Mouse (Mus musculus) E14TG2a.4 (cell line): ENCODE data around the gene Bcor.

Source experiments
- H3K27me3 ChIP-seq: 2 replicates; pipeline ENCODE4 v1.6.1; 2014; ENCODE audit warnings: low read length, control low read depth; ENCODE audit not compliant: insufficient read depth
- H3K36me3 ChIP-seq: 2 replicates; pipeline ENCODE4 v1.6.1; 2014; ENCODE audit warnings: low read length, control low read depth; ENCODE audit not compliant: insufficient read depth
- H3K4me1 ChIP-seq: replicated peaks from 2 replicates; pipeline ENCODE4 v1.6.1; 2014; ENCODE audit warnings: low read depth, low read length, control low read depth
- H3K4me3 ChIP-seq: replicated peaks from 2 replicates; pipeline ENCODE4 v1.5.1; 2014; ENCODE audit warnings: mild to moderate bottlenecking, low read length
- H3K9me3 ChIP-seq: 2 replicates; pipeline ENCODE4 v1.6.1; 2014; ENCODE audit warnings: low read length, control low read depth
- CTCF ChIP-seq: conservative IDR thresholded peaks from 2 replicates; pipeline ENCODE4 v1.5.1; 2014; ENCODE audit warnings: low read length
- NANOG ChIP-seq: IDR thresholded peaks from 2 replicates; pipeline ENCODE4 v1.6.1; 2014; ENCODE audit warnings: borderline replicate concordance, low read length, mixed read lengths
- POU5F1 ChIP-seq: IDR thresholded peaks from 2 replicates; pipeline ENCODE4 v1.6.1; 2014; ENCODE audit warnings: low read length, borderline replicate concordance

The Bcor gene

DNA sequence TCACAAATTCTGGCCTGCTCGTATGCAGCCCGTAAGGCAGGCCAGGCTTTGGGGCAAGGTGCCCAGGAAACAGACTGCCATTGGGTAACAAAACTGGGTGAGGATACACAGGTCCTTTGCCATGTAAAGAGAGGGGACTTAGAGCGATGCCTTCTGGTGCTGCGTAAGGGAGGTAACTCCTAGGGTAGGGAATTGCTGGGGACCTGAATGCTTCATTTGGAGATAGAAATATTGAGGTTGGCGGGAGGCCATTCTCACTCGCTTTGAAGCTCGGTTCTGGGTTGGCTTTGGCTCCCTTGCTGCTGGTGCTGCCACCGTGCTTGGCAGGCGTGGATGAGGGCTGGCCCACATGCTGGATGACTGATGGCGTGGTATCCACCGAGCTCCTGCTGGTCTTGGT lies 102.9 kb downstream of the Bcor start:
- Histone ChIP-seq H3K4me1 (peaks cover 25% of the 10 kb centered on the region), H3K4me3 (no peak overlapping the region), H3K9me3 (no peaks in the 10 kb centered on the region), H3K27me3 (no peaks in the 10 kb centered on the region), H3K36me3 (peaks cover 47% of the 10 kb centered on the region)
- no peak for TF ChIP-seq CTCF
- TF ChIP-seq NANOG = no peak
- TF ChIP-seq POU5F1 = no peak

DNA sequence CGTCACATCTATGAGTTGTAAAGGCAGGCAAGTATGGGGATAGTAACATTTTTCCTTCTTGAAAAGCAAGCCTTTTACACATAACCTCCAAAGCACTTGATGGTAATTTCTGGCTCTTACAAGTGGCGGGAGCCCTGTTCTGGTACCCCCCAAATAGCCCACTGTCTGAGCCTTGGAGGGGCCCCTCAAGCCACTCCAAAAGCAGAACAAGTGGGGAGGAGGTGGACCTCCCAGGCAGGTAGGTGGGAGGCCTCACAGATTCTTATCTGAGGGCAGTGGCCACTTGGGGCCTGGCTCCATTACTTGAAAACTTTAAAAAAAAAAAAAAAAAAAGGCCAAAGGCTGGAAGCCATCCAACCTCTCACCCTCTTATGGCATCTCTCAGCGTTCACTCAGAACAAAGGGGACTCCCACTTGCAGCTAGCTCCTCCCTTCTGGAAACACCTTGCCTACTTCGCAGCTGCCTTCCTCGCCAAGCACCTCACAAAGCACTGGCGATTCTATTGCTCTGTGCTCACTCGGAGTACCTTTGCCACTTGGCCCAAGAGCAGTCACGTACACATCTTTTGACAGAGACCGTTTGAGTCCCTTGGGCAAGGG lies 106.7 kb downstream of the Bcor start:
- H3K4me1 ChIP-seq = peaks cover 35% of the 10 kb centered on the region
- peaks cover 45% of the 10 kb centered on the region for H3K36me3 ChIP-seq
- H3K27me3 ChIP-seq = no peaks in the 10 kb centered on the region
- TF ChIP-seq POU5F1 = no peak
- no peak for TF ChIP-seq CTCF
- TF ChIP-seq NANOG = no peak
- no peaks in the 10 kb centered on the region for H3K9me3 ChIP-seq
- H3K4me3 ChIP-seq = no peak overlapping the region

DNA sequence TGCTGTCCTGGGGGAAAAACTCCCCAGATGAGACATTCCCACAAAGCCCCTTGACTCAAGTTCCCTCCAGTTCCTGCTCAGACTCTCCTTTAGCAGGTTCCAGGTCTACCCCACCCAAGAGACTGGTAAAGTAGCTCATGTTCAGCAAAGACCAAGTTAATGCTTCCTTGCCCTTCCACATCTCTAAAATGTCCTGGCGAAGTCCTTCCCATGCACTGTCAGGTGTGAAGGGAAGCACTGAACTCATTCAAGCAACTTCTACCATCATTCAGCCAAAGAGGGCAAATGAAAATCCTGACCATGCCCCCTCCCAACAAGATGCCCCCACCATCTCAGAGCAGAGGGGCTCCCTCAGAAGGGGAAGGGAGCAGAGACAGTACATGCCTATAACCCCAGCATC lies 107.5 kb downstream of the Bcor start:
- Histone ChIP-seq H3K4me1 (peaks cover 39% of the 10 kb centered on the region), H3K4me3 (no peak overlapping the region), H3K9me3 (no peaks in the 10 kb centered on the region), H3K27me3 (no peaks in the 10 kb centered on the region), H3K36me3 (peaks cover 38% of the 10 kb centered on the region)
- TF ChIP-seq POU5F1 = no peak
- TF ChIP-seq CTCF = no peak
- no peak for TF ChIP-seq NANOG

DNA sequence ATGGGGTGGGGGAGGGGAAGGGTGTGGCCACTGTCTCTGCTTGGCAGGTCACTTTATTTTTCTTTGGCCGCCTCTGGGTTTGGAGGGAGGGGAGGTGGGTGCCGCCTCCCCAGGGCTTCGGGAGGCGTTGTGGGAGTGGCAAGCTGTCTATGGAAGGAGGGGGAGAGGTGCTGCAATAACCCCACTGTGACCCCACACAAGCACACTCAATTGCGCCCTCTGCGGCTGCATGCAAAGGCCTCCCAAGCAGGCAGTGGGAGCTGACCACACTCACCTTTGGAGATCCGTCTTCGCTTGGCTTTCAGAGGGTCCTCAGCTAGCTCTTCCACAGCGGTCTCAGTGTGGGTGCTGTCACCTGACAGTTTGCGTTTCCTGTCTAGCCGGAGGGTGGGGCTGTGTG lies 111.4 kb downstream of the Bcor start:
- no peak overlapping the region for H3K4me3 ChIP-seq
- H3K36me3 ChIP-seq = peaks cover 21% of the 10 kb centered on the region
- peaks cover 72% of the 10 kb centered on the region for H3K4me1 ChIP-seq
- no peaks in the 10 kb centered on the region for H3K9me3 ChIP-seq
- H3K27me3 ChIP-seq = no peaks in the 10 kb centered on the region
- no peak for TF ChIP-seq NANOG
- no peak for TF ChIP-seq POU5F1
- TF ChIP-seq CTCF = no peak

DNA sequence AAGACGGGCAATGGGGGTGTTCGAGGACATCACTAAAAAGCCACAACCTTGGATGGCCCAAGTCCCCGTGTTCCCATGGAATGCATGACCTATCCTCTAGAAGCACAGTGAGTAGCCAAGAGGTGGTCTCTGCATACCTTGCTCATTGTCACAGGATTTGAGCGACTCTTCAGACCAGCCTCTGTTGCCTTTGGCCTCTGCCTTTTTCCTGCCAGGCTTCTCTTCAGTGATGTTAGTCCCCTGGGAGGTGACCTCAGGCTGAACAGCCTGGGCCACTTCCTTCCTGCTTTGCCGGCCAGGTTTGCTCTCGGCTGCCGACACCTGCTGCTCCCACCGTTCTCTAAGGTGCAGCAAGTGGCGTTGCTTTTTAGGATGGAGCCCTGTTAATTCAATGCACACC lies 112.0 kb downstream of the Bcor start:
- Histone ChIP-seq H3K36me3 (peaks cover 25% of the 10 kb centered on the region), H3K9me3 (no peaks in the 10 kb centered on the region), H3K4me3 (no peak overlapping the region), H3K4me1 (peaks cover 78% of the 10 kb centered on the region), H3K27me3 (no peaks in the 10 kb centered on the region)
- TF ChIP-seq CTCF (no peak), NANOG (no peak), POU5F1 (no peak)

DNA sequence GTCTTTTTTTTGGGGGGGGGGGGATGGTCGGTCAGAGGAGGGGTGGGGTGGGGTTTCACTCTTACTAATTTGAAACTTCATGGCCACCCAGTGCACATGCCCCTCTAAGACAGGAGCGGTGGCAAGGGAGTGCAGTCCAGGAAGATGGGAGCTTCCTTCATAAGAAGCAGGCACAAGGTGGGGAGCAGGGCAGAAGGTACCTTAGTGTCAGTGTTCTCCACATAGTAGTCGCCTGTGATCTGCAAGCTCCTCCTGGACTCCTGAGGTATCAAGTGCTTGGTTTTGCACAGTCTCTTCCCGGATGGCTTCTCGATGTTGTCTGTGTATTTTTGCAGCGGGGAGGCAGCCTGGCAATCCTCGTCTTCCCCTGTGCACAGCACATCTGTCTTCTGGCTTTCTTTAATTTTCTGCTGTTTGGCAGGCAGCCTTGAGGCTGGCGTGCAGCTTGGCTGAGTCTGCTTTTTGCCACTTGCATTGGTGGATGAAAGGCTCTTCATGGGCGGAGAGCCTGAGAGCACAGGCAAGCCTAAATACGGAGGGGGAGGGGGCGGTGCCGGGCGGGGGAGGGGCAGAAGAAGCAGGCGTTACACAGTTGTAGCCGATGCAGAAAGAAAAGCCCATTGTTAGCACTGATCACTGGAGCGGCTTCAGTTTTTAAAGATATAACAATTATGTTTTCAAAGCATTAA lies 112.8 kb downstream of the Bcor start:
- H3K9me3 ChIP-seq = no peaks in the 10 kb centered on the region

DNA sequence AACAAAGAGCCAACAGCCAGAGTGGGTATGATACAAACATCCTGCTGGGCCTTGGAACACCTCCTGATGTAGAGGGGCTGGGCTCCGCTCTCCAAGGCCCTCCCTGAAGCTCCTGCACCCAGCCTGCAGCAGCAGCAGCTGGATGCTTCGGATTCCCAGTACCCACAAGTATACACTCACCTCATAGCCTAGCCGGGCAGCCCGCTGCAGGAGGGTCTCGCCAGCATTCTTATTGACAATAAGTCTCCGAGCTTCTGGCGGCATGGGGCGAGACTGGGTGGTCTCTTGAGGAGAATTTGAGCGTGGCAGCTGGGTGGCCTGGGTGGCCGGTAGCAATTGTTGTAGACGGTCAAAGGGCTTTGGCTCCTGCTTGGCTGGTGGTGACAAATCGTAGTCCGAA lies 113.5 kb downstream of the Bcor start:
- H3K4me1 ChIP-seq = peaks cover 90% of the 10 kb centered on the region
- H3K27me3 ChIP-seq = no peaks in the 10 kb centered on the region
- H3K4me3 ChIP-seq = no peak overlapping the region; the same call in 1 of the 2 replicates

More for the DNA sequence above, 112.8 kb downstream of the Bcor start:
- Histone ChIP-seq H3K4me1 (peaks cover 86% of the 10 kb centered on the region), H3K36me3 (peaks cover 25% of the 10 kb centered on the region), H3K27me3 (no peaks in the 10 kb centered on the region), H3K4me3 (peak overlapping the region; percentile 26; the same call in 1 of the 2 replicates)
- no peak for TF ChIP-seq CTCF

DNA sequence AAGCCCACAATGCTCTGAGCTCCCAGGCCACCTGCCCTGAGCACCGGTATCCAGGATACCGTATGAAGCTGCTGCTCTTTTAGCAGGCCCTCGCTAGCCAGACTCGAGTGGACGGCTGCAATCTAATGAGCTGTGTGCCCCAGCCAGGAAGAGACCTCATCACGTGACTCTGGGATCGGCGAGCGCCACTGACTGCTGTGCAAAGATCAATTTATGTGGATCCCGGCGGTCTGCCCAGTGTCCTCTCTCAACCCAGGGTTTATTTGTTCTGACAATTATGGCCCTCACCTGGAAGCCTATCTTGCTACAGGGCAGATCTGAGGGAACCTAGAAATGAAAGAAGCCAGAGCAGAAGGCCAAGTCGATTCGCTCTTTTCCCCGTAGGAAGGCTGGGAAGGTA lies 116.8 kb downstream of the Bcor start:
- Histone ChIP-seq H3K4me1 (peaks cover 57% of the 10 kb centered on the region), H3K9me3 (no peaks in the 10 kb centered on the region), H3K4me3 (no peak overlapping the region), H3K36me3 (peaks cover 61% of the 10 kb centered on the region), H3K27me3 (no peaks in the 10 kb centered on the region)
- TF ChIP-seq NANOG = no peak
- TF ChIP-seq CTCF = no peak

More for the DNA sequence above, 113.5 kb downstream of the Bcor start:
- no peaks in the 10 kb centered on the region for H3K9me3 ChIP-seq
- TF ChIP-seq NANOG (no peak), POU5F1 (no peak)
- peaks cover 31% of the 10 kb centered on the region for H3K36me3 ChIP-seq

DNA sequence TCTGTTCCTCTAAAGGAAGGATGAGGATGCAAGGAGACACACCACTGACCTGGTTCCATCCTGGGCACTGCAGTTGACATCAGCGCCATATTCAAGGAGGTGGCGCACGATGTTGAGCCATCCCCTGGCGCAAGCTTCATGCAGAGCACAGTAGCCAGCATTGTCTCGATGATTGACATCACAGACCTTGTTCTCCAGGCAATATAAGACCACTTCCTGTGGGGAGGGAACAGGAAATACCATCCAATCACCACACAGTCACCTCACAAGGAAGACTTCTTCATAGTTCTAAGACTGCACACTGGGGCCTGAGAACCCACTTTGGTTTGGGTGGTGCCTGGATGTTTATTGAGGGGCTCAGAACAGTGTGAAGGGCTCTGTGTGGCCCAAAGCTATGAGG lies 118.7 kb downstream of the Bcor start:
- peaks cover 72% of the 10 kb centered on the region for H3K36me3 ChIP-seq
- peaks cover 46% of the 10 kb centered on the region for H3K4me1 ChIP-seq
- H3K27me3 ChIP-seq = no peaks in the 10 kb centered on the region
- TF ChIP-seq CTCF (no peak), POU5F1 (no peak), NANOG (no peak)
- H3K9me3 ChIP-seq = no peaks in the 10 kb centered on the region
- H3K4me3 ChIP-seq = no peak overlapping the region
